In the genomic region with DNA sequence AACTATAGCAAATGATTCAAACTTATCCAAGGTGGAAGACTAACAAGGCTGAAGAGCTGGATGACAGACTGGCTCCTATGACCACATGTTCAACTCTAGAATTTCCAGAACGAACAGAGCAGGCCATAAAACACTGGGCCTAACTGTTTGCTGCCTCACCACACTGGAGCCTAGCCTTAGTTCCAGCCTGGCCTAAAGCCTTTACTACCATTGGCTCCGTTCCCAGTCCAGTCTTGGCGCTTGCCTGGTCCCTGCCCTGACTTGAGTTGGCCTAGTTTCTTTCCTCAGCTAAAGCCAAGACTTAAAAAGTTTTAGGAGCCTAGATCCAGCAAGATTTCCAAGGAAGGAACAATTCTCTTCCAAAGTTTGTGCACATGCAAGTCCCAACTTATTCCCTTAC, we compare ENCODE assay signal across 8 mouse cellular contexts. TPM values are rescaled to one million over a fixed set of nuclear protein-coding genes. Genes with fewer than 3 reads are reported as not detected.
A peak's percentile ranks its signal among the peaks of the same experiment; 100 is the strongest.
DNase-seq lines count a peak whose midpoint lies in the region.
"Had no signal": no experiment of that assay in that cellular context is flagged by ENCODE, and none has a peak within 500 bp of the region (broad histone marks: within the 10 kb centered on the region; RNA-seq: fewer than 3 reads in every experiment).

No protein-coding gene starts in this region.

- peak; percentile 51 for DNase-seq in urinary bladder, postnatal 14 days (ENCODE audit: low spot score)
- DNase-seq in urinary bladder, postnatal 10 days (ENCODE audit: low spot score), result no peak
- peak; percentile 53 to 72 for DNase-seq in cerebellum, postnatal 10 days
- DNase-seq in heart, postnatal 36 days, result peak; percentile 46 to 55
- no peak for DNase-seq in thymus, postnatal 14 days
- no peak for DNase-seq in embryo, embryonic 10 days (ENCODE audit: low spot score)
- no peak for DNase-seq in left cerebral cortex, adult 9 months (ENCODE audit: low spot score in 2 of 2)
- DNase-seq: spleen, adult 18-20 months had no signal

- intact Hi-C loops in heart, postnatal 36 days (cut with DNase I), result no loop called here

RNA-seq across cellular contexts. Expression of gene Ophn1, which starts 7.5 kb away (rescaled TPM):
- 1 to 10 TPM; 7.2 to 8.8 TPM for total RNA-seq in heart, postnatal 36 days (2021)

RNA-seq across cellular contexts. Expression of gene Yipf6, which starts 37.8 kb away (rescaled TPM):
- 10 to 100 TPM; 16.6 to 17.9 TPM for total RNA-seq in heart, postnatal 36 days (2021)

Comparison
In these comparisons a context has a peak if more than half of its experiments do, and no peak if none do; other contexts are left out.
1. DNase-seq: peak in urinary bladder, postnatal 14 days (single experiment), cerebellum, postnatal 10 days (2 of 2) and heart, postnatal 36 days (2 of 2); none in urinary bladder, postnatal 10 days (single experiment), thymus, postnatal 14 days (single experiment), embryo, embryonic 10 days (single experiment) and left cerebral cortex, adult 9 months (0 of 2).